Mouse (Mus musculus) induced T-regulatory cell, adult 2 months (primary cell): ENCODE measurements around the gene Exosc6.
"Not testable (repeated sequence)": the region's sequence is repeated elsewhere in the genome, so short reads cannot be mapped to it uniquely, and the experiment has no call there.

Experiments used
- DNase-seq: peaks from one replicate; pipeline ENCODE4 v3.0.0-alpha.2; 2012; ENCODE audit warnings: low read depth

Gene Exosc6

GRCm38 (mm10) chr8:111061688-111062071 is 5.5 kb downstream of the Exosc6 start:
- no peak for DNase-seq

- peak; percentile 80 for DNase-seq
These were observed 6.1 kb downstream of the Exosc6 start for GRCm38 (mm10) chr8:111062072-111062757.

- DNase-seq, result peak; percentile 32
These were observed 6.8 kb downstream of the Exosc6 start for GRCm38 (mm10) chr8:111062893-111063292.

GRCm38 (mm10) chr8:111066308-111066707 is 10.2 kb downstream of the Exosc6 start:
- no peak for DNase-seq

GRCm38 (mm10) chr8:111067439-111067838 is 11.3 kb downstream of the Exosc6 start:
- no peak for DNase-seq

- not testable (repeated sequence) for DNase-seq
These were observed 12.5 kb downstream of the Exosc6 start for GRCm38 (mm10) chr8:111068660-111069059.

GRCm38 (mm10) chr8:111075926-111076325 is 19.8 kb downstream of the Exosc6 start:
- DNase-seq, result no peak

- DNase-seq, result no peak
These were observed 23.3 kb downstream of the Exosc6 start for GRCm38 (mm10) chr8:111079461-111079860.

GRCm38 (mm10) chr8:111079861-111080271 is 23.7 kb downstream of the Exosc6 start:
- no peak for DNase-seq

- DNase-seq, result no peak
These were observed 25.6 kb downstream of the Exosc6 start for GRCm38 (mm10) chr8:111081580-111082258.

- not testable (repeated sequence) for DNase-seq
These were observed 27.8 kb downstream of the Exosc6 start for GRCm38 (mm10) chr8:111083936-111084335.

GRCm38 (mm10) chr8:111090126-111090525 is 34.0 kb downstream of the Exosc6 start:
- DNase-seq, result peak; percentile 88

- DNase-seq, result no peak
These were observed 35.6 kb downstream of the Exosc6 start for GRCm38 (mm10) chr8:111091706-111092105.

- not testable (repeated sequence) for DNase-seq
These were observed 36.2 kb downstream of the Exosc6 start, which contains the start of gene Clec18a for GRCm38 (mm10) chr8:111092326-111092725. Gene Clec18a, minus strand, starts transcription at chr8:111092426.

GRCm38 (mm10) chr8:111093865-111094718 is 38.0 kb downstream of the Exosc6 start, which contains the start of gene Pdpr:
Gene Pdpr, plus strand, starts transcription at chr8:111094630.
- DNase-seq, result peak; percentile 94

- DNase-seq, result peak; percentile 59
These were observed 38.7 kb downstream of the Exosc6 start for GRCm38 (mm10) chr8:111094719-111095302.
